Mouse (Mus musculus): ENCODE results near the gene Tmub2. TPM values are rescaled to one million over a fixed set of nuclear protein-coding genes. Genes with fewer than 3 reads are reported as not detected.
A peak's percentile ranks its signal among the peaks of the same experiment; 100 is the strongest.

Tmub2 gene
- polyA plus RNA-seq, 2 experiments = 52.6 to 59.9 TPM

- 0% methylated on average over 46 of the region's 125 CpGs for WGBS
- peak; percentile 98 for DNase-seq (ENCODE audit: low spot score)
- Histone ChIP-seq H3K27me3 (ENCODE audit: control insufficient read depth, insufficient read depth, low read length) (no peaks in the 10 kb centered on the region), H3K4me3 (replicated peaks; ENCODE audit: low read length) (peak within 1 kb of the TSS; percentile 89), H3K36me3 (ENCODE audit: control insufficient read depth, insufficient read depth, low read length) (peaks cover 24% of the 10 kb centered on the region), H3K4me1 (ENCODE audit: control insufficient read depth, insufficient read depth, low read length) (peaks cover 13% of the 10 kb centered on the region; the same call in 1 of the 2 replicates), H3K9ac (ENCODE audit: low read depth, low read length, severe bottlenecking) (peak within 1 kb of the TSS; percentile 91), H3K4me2 (replicated peaks; ENCODE audit: low read depth, low read length, severe bottlenecking) (peak within 1 kb of the TSS; percentile 89), H3K9me3 (ENCODE audit: control insufficient read depth, low read length) (no peaks in the 10 kb centered on the region), H3K27ac (replicated peaks; ENCODE audit: low read depth, low read length) (peak within 1 kb of the TSS; percentile 99)
- ATAC-seq (ENCODE audit: low FRiP score, low read depth) = peak; percentile 92
- peak; percentile 74; the same call in 1 of the 2 replicates for TF ChIP-seq POLR2A (IDR thresholded peaks at IDR 0.05; ENCODE audit: borderline replicate concordance, extremely low read depth, insufficient read depth, insufficient read length)
These were observed 12.1 kb downstream of the Tmub2 start, which contains the start of gene Atxn7l3 for GRCm38 (mm10) chr11:102296491-102297472. TSS of gene Atxn7l3 (minus strand) at chr11:102296631.

DNA sequence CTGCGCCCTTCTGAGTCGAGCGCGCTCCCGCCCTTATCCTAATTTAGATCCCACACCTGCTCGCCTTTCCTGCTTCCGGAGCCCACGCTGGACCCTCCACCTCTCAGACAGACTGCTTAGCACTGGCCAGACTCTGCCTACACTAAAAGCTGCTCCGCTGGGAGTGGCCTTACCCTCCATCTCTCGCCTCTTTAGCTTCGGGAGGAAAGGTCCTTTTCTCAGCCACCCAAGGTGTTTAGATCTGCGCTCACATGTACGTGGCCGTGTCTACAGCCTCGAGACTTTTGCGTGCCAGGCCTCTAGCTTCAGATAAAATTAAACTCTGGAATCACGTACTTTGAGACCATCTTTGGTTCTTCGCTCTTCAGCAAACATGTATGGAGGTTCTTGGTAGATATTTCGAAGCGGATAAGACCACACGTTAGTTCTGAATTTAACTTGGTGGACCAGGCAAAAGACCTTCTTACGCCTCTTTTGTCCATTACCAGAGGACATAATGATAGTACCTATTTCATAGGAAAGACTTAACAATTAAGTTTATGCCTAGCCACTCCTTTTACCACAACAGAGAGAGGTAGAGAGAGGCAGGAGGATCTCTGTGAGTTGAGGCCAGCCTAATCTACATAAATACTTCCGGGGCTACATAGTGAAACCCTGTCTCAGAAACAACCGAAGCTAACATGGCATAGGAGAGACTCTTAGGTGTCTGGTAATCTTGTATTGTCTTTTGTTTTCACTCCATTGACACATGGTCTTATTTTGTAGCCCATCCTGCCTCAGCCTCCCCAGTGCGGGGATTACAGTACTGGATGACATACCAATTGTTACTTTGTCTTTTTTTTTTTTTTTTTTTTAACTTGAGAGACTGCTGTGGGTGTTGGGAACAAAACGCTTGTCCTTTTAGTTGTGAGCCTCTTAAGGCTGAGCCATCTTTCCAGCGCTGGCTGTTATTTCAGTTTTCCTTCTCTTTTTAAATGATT, 13.1 kb downstream of the Tmub2 start:
- no peak for DNase-seq (ENCODE audit: low spot score)

DNA sequence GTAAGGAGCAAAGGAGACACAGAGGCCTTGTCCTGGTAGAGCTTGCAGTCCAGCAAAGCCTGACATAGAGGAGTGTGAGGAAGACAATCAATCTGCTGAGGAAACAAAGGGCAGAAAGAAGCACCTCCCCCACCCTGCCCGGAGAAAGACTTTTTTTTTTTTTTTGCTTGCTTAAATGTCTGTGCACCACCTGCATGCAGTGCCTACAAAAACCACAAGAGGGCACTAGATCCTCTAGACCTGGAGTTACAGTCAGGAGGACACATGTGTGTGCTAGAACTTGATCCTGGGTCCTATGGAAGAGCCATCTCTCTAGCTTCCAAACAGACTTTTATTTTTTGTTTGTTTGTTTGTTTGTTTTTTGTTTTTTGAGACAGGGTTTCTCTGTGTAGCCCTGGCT, 15.1 kb downstream of the Tmub2 start:
- H3K4me3 ChIP-seq (replicated peaks; ENCODE audit: low read length) = no peak overlapping the region

More for the DNA sequence above, 13.1 kb downstream of the Tmub2 start:
- Histone ChIP-seq H3K4me1 (ENCODE audit: control insufficient read depth, insufficient read depth, low read length) (peaks cover 13% of the 10 kb centered on the region; the same call in 1 of the 2 replicates), H3K36me3 (ENCODE audit: control insufficient read depth, insufficient read depth, low read length) (peaks cover 13% of the 10 kb centered on the region; the same call in 1 of the 2 replicates), H3K9me3 (ENCODE audit: control insufficient read depth, low read length) (no peaks in the 10 kb centered on the region), H3K9ac (ENCODE audit: low read depth, low read length, severe bottlenecking) (peak overlapping the region; percentile 91), H3K4me2 (replicated peaks; ENCODE audit: low read depth, low read length, severe bottlenecking) (peak overlapping the region; percentile 89), H3K27me3 (ENCODE audit: control insufficient read depth, insufficient read depth, low read length) (no peaks in the 10 kb centered on the region), H3K27ac (replicated peaks; ENCODE audit: low read depth, low read length) (peak overlapping the region; percentile 99), H3K4me3 (replicated peaks; ENCODE audit: low read length) (peak overlapping the region; percentile 89)
- ATAC-seq (ENCODE audit: low FRiP score, low read depth) = peak; percentile 7
- no peak for TF ChIP-seq POLR2A (IDR thresholded peaks at IDR 0.05; ENCODE audit: borderline replicate concordance, extremely low read depth, insufficient read depth, insufficient read length)
- 25% methylated on average over 27 of the region's 27 CpGs for WGBS

DNA sequence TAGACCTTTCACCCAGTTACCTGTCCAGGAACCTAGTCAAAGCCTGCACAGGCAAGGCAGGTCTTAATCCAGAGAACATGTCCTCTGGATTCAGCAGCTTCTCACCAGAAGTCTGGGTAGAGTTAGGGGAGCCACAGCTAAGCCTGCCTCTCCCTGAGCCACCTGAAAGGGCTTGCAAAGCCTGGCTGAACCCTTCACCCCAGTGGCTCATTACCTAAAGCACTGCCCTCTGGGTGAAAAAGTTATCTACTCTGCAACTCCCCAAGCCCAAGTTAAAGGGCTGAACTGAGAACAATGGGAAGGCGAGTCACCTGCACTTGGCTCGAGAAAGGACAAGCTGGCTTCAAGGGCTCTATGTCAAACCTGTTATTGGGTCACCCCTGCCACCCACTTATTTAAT, 19.4 kb downstream of the Tmub2 start:
- DNase-seq (ENCODE audit: low spot score) = no peak
- Histone ChIP-seq H3K27ac (replicated peaks; ENCODE audit: low read depth, low read length) (no peak overlapping the region), H3K4me2 (replicated peaks; ENCODE audit: low read depth, low read length, severe bottlenecking) (no peak overlapping the region), H3K4me3 (replicated peaks; ENCODE audit: low read length) (no peak overlapping the region), H3K9ac (ENCODE audit: low read depth, low read length, severe bottlenecking) (no peak overlapping the region), H3K9me3 (ENCODE audit: control insufficient read depth, low read length) (no peaks in the 10 kb centered on the region), H3K4me1 (ENCODE audit: control insufficient read depth, insufficient read depth, low read length) (no peaks in the 10 kb centered on the region), H3K27me3 (ENCODE audit: control insufficient read depth, insufficient read depth, low read length) (no peaks in the 10 kb centered on the region), H3K36me3 (ENCODE audit: control insufficient read depth, insufficient read depth, low read length) (peaks cover 31% of the 10 kb centered on the region)
- WGBS = 55% methylated on average over 2 of the region's 2 CpGs
- ATAC-seq (ENCODE audit: low FRiP score, low read depth) = no peak
- TF ChIP-seq POLR2A (IDR thresholded peaks at IDR 0.05; ENCODE audit: borderline replicate concordance, extremely low read depth, insufficient read depth, insufficient read length) = no peak

More for the DNA sequence above, 15.1 kb downstream of the Tmub2 start:
- ATAC-seq (ENCODE audit: low FRiP score, low read depth) (no peak), DNase-seq (ENCODE audit: low spot score) (peak; percentile 48)
- peaks cover 10% of the 10 kb centered on the region; the same call in 1 of the 2 replicates for H3K4me1 ChIP-seq (ENCODE audit: control insufficient read depth, insufficient read depth, low read length)
- H3K27me3 ChIP-seq (ENCODE audit: control insufficient read depth, insufficient read depth, low read length) = no peaks in the 10 kb centered on the region
- no peaks in the 10 kb centered on the region for H3K36me3 ChIP-seq (ENCODE audit: control insufficient read depth, insufficient read depth, low read length)
- TF ChIP-seq POLR2A (IDR thresholded peaks at IDR 0.05; ENCODE audit: borderline replicate concordance, extremely low read depth, insufficient read depth, insufficient read length) = no peak
- no peak overlapping the region for H3K9ac ChIP-seq (ENCODE audit: low read depth, low read length, severe bottlenecking)
- H3K27ac ChIP-seq (replicated peaks; ENCODE audit: low read depth, low read length) = no peak overlapping the region
- 45% methylated on average over 1 of the region's 1 CpGs for WGBS
- H3K9me3 ChIP-seq (ENCODE audit: control insufficient read depth, low read length) = no peaks in the 10 kb centered on the region
- no peak overlapping the region for H3K4me2 ChIP-seq (replicated peaks; ENCODE audit: low read depth, low read length, severe bottlenecking)

Data from limb, embryonic 14.5 days (tissue).